Mouse (Mus musculus): ENCODE results near the gene Gtf2a2. TPM values are rescaled to one million over a fixed set of nuclear protein-coding genes. Genes with fewer than 3 reads are reported as not detected.
A peak's percentile ranks its signal among the peaks of the same experiment; 100 is the strongest.

The Gtf2a2 gene
- total and polyA plus RNA-seq, 2 experiments from 2014 or later, result 84.2 to 239 TPM

DNA sequence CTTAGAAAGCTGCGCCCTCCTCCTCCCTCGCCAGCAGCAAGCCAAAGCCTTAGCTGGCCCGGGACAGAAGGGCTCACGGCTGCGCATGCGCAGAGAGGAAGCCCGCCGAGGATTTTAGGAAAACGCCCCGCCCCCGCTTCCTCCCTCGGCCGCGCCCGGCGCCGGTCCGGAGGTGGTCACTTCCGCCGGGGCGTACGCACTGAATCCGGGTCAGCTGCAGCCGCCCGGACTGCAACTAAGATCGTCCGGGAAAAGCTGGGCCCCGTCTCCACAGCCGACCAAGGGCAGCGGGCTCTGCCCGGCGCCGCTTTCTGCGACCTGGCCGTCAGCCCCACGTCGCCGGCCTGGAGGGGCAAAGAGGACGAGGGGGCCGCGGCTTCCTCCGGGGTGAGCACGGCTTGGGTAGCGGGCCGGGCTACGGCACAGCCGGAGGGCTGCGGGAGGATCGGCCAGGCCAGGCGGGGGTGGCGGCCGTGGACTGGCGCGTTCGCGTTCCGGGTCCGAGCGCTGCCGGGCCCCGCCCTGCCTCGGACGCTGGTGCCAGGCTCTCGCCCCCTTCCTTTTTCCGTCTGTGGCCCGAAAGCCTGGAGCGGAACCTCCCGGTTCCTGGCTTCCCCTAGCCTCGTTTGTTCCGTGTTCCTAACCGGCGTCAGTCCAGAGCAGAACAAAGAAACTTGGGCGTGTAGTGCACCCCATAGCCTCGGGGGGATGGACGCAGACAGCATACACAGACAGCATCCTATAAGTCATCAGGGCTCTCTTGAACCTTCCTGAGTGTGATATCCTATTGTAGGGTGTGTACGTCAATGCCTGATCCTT, 22.8 kb upstream of the Gtf2a2 start, which contains the start of gene Bnip2:
Bnip2 (plus strand) TSS at position 164 of the 819 bp plus-strand sequence.
- no peaks in the 10 kb centered on the region for H3K36me3 ChIP-seq (ENCODE audit: insufficient read depth, low read length)
- H3K27ac ChIP-seq, result peak within 1 kb of the TSS; percentile 97
- H3K4me1 ChIP-seq (ENCODE audit: insufficient read depth, low read length), result 0 out of 2 replicates have a peak, but pooled peaks cover 5% of the 10 kb centered on the region
- no peaks in the 10 kb centered on the region for H3K27me3 ChIP-seq (ENCODE audit: insufficient read depth, low read length)
- no peaks in the 10 kb centered on the region for H3K9me3 ChIP-seq (ENCODE audit: low read length)
- TF ChIP-seq CTCF (IDR thresholded peaks at IDR 0.05; ENCODE audit: low read depth), result peak; percentile 23; the same call in 1 of the 2 replicates
- peak; percentile 96 for ATAC-seq
- WGBS, result 1% methylated on average over 76 of the region's 76 CpGs
- peak within 1 kb of the TSS; percentile 98 for H3K9ac ChIP-seq (replicated peaks; ENCODE audit: low read length)
- peak; percentile 97 for DNase-seq (ENCODE audit: low spot score)
- peak within 1 kb of the TSS; percentile 62 for H3K4me2 ChIP-seq (ENCODE audit: low read depth, low read length)
- peak within 1 kb of the TSS; percentile 96 for H3K4me3 ChIP-seq (ENCODE audit: low read length)

DNA sequence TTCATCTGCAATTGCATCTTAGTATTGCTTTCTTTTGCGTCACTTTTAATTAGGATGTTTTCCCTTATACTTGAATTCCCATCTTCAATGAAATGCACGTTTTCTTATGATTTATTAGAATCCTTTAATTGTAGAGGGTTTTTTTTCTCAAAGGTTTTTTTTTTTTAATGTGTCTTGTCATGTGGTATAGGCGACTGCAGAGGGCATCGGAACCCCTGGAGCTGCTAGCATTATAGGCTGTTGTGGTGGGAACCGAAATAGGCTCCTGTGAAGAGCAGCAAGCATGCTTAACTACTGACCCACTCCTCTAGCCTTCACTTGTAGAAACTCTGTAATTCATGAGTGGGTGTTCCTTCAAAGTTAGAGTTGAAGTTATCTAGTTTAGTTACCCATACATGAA, 22.0 kb upstream of the Gtf2a2 start:
- Histone ChIP-seq H3K4me1 (ENCODE audit: insufficient read depth, low read length) (0 out of 2 replicates have a peak, but pooled peaks cover 5% of the 10 kb centered on the region), H3K4me3 (ENCODE audit: low read length) (peak overlapping the region; percentile 96), H3K27me3 (ENCODE audit: insufficient read depth, low read length) (no peaks in the 10 kb centered on the region), H3K27ac (no peak overlapping the region; the same call in 1 of the 2 replicates), H3K9ac (replicated peaks; ENCODE audit: low read length) (peak overlapping the region; percentile 98), H3K9me3 (ENCODE audit: low read length) (no peaks in the 10 kb centered on the region), H3K4me2 (ENCODE audit: low read depth, low read length) (peak overlapping the region; percentile 62), H3K36me3 (ENCODE audit: insufficient read depth, low read length) (no peaks in the 10 kb centered on the region)
- TF ChIP-seq CTCF (IDR thresholded peaks at IDR 0.05; ENCODE audit: low read depth), result no peak; the same call in 1 of the 2 replicates
- DNase-seq (ENCODE audit: low spot score), result peak; percentile 19
- WGBS, result 12% methylated on average over 5 of the region's 5 CpGs
- no peak for ATAC-seq

GRCm38 (mm10) chr9:69992841-69993277, 19.5 kb upstream of the Gtf2a2 start:
- H3K4me3 ChIP-seq (ENCODE audit: low read length), result no peak overlapping the region
- H3K27ac ChIP-seq, result no peak overlapping the region
- no peak for TF ChIP-seq CTCF (IDR thresholded peaks at IDR 0.05; ENCODE audit: low read depth)
- H3K9ac ChIP-seq (replicated peaks; ENCODE audit: low read length), result no peak overlapping the region
- ATAC-seq (no peak), DNase-seq (ENCODE audit: low spot score) (no peak)
- H3K4me1 ChIP-seq (ENCODE audit: insufficient read depth, low read length), result 0 out of 2 replicates have a peak, but pooled peaks cover 5% of the 10 kb centered on the region
- H3K36me3 ChIP-seq (ENCODE audit: insufficient read depth, low read length), result peaks cover 13% of the 10 kb centered on the region; the same call in 1 of the 2 replicates
- 80% methylated on average over 5 of the region's 5 CpGs for WGBS
- no peaks in the 10 kb centered on the region for H3K27me3 ChIP-seq (ENCODE audit: insufficient read depth, low read length)
- H3K4me2 ChIP-seq (ENCODE audit: low read depth, low read length), result no peak overlapping the region
- H3K9me3 ChIP-seq (ENCODE audit: low read length), result no peaks in the 10 kb centered on the region

- no peak for DNase-seq (ENCODE audit: low spot score)
- 87% methylated on average over 1 of the region's 1 CpGs for WGBS
- no peak overlapping the region for H3K27ac ChIP-seq
- no peak overlapping the region for H3K4me2 ChIP-seq (ENCODE audit: low read depth, low read length)
- no peak overlapping the region for H3K9ac ChIP-seq (replicated peaks; ENCODE audit: low read length)
- no peak for TF ChIP-seq CTCF (IDR thresholded peaks at IDR 0.05; ENCODE audit: low read depth)
- H3K9me3 ChIP-seq (ENCODE audit: low read length), result no peaks in the 10 kb centered on the region
- H3K27me3 ChIP-seq (ENCODE audit: insufficient read depth, low read length), result no peaks in the 10 kb centered on the region
- no peak overlapping the region for H3K4me3 ChIP-seq (ENCODE audit: low read length)
- ATAC-seq, result no peak
- peaks cover 15% of the 10 kb centered on the region for H3K36me3 ChIP-seq (ENCODE audit: insufficient read depth, low read length)
- 0 out of 2 replicates have a peak, but pooled peaks cover 5% of the 10 kb centered on the region for H3K4me1 ChIP-seq (ENCODE audit: insufficient read depth, low read length)
These were observed 18.9 kb upstream of the Gtf2a2 start for GRCm38 (mm10) chr9:69993479-69993878.

- Histone ChIP-seq H3K27ac (no peak overlapping the region), H3K4me2 (ENCODE audit: low read depth, low read length) (no peak overlapping the region), H3K4me3 (ENCODE audit: low read length) (no peak overlapping the region), H3K9me3 (ENCODE audit: low read length) (no peaks in the 10 kb centered on the region), H3K4me1 (ENCODE audit: insufficient read depth, low read length) (0 out of 2 replicates have a peak, but pooled peaks cover 5% of the 10 kb centered on the region), H3K36me3 (ENCODE audit: insufficient read depth, low read length) (peaks cover 25% of the 10 kb centered on the region), H3K27me3 (ENCODE audit: insufficient read depth, low read length) (no peaks in the 10 kb centered on the region), H3K9ac (replicated peaks; ENCODE audit: low read length) (no peak overlapping the region)
- WGBS, result 97% methylated on average over 5 of the region's 5 CpGs
- ATAC-seq, result no peak
- no peak for DNase-seq (ENCODE audit: low spot score)
- no peak for TF ChIP-seq CTCF (IDR thresholded peaks at IDR 0.05; ENCODE audit: low read depth)
These were observed 17.8 kb upstream of the Gtf2a2 start for GRCm38 (mm10) chr9:69994547-69994946.

- 68% methylated on average over 1 of the region's 1 CpGs for WGBS
- Histone ChIP-seq H3K36me3 (ENCODE audit: insufficient read depth, low read length) (peaks cover 55% of the 10 kb centered on the region), H3K4me2 (ENCODE audit: low read depth, low read length) (no peak overlapping the region), H3K27ac (no peak overlapping the region), H3K4me3 (ENCODE audit: low read length) (no peak overlapping the region), H3K4me1 (ENCODE audit: insufficient read depth, low read length) (no peaks in the 10 kb centered on the region), H3K9ac (replicated peaks; ENCODE audit: low read length) (no peak overlapping the region), H3K9me3 (ENCODE audit: low read length) (no peaks in the 10 kb centered on the region), H3K27me3 (ENCODE audit: insufficient read depth, low read length) (no peaks in the 10 kb centered on the region)
- ATAC-seq (no peak), DNase-seq (ENCODE audit: low spot score) (no peak)
- TF ChIP-seq CTCF (IDR thresholded peaks at IDR 0.05; ENCODE audit: low read depth), result peak; percentile 31; the same call in 1 of the 2 replicates
These were observed 13.0 kb upstream of the Gtf2a2 start for GRCm38 (mm10) chr9:69999318-69999717.

All from hindbrain, postnatal 0 days (tissue).